Mouse (Mus musculus): ENCODE results near the gene Sp6. TPM values are rescaled to one million over a fixed set of nuclear protein-coding genes. Genes with fewer than 3 reads are reported as not detected.

Sp6 gene
- polyA plus RNA-seq, 1 experiment from 2014 or later: not detected

DNA sequence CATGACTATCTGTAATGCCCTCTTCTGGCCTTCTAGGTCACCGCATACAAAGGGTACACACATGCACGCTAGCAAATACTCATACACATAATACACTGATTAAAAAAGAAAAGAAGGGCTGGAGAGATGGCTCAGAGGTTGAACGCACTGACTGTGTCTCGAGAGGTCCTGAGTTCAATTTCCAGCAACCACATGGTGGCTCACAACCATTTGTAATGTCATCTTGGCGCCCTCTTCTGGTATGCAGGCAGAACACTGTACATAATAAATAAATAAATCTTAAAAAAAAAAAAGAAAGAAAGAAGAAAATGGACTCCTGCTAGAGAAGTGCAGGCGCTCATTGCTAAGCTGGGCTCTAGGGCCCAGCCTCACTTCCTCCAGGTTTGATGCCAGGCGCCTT lies 32.7 kb downstream of the Sp6 start:
- Histone ChIP-seq H3K27me3 (replicated peaks; ENCODE audit: control insufficient read depth, insufficient read depth, low read length) (no peaks in the 10 kb centered on the region), H3K36me3 (ENCODE audit: control insufficient read depth, insufficient read depth, low read length) (peaks cover 8% of the 10 kb centered on the region), H3K4me2 (ENCODE audit: low read depth, low read length) (no peak overlapping the region), H3K9me3 (ENCODE audit: control insufficient read depth, low read length) (no peaks in the 10 kb centered on the region), H3K4me3 (ENCODE audit: low read length) (no peak overlapping the region), H3K27ac (ENCODE audit: low read length) (no peak overlapping the region), H3K9ac (ENCODE audit: low read depth, low read length) (no peak overlapping the region), H3K4me1 (ENCODE audit: control insufficient read depth, insufficient read depth, low read length) (peaks cover 14% of the 10 kb centered on the region)
- WGBS: 81% methylated on average over 7 of the region's 7 CpGs
- no peak for ATAC-seq

DNA sequence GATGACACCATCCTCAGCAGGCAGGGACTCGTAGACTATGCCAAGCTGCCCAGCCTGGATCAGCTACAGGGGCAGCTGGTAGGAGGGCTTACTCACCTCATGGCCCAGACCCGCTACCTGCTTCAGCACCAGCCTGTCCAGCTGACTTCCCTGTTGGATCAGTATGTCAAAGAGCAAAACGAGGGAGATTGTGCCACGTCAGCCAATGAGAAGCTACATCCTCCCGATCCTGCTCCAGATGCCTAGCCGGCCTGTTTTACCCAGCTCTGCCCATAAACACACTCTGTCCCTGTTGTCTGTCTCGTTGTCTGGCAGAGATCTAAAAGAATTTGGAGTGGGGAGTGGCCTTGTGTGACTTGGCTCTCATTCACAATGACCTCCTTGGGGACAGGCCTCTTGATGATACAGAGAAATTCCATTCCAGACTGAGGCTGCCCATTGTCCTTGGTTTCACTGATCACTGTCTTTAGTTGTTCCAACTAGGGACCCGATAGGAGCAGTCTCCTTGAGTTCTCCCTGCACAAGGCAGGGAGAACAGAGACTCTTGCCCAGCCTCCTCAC lies 35.0 kb downstream of the Sp6 start:
- no peak overlapping the region for H3K9ac ChIP-seq (ENCODE audit: low read depth, low read length)
- no peak overlapping the region for H3K27ac ChIP-seq (ENCODE audit: low read length)
- no peak overlapping the region for H3K4me2 ChIP-seq (ENCODE audit: low read depth, low read length)
- H3K4me3 ChIP-seq (ENCODE audit: low read length): no peak overlapping the region
- no peak for ATAC-seq
- no peaks in the 10 kb centered on the region for H3K9me3 ChIP-seq (ENCODE audit: control insufficient read depth, low read length)
- H3K4me1 ChIP-seq (ENCODE audit: control insufficient read depth, insufficient read depth, low read length): peaks cover 20% of the 10 kb centered on the region
- WGBS: 77% methylated on average over 8 of the region's 8 CpGs
- peaks cover 8% of the 10 kb centered on the region for H3K36me3 ChIP-seq (ENCODE audit: control insufficient read depth, insufficient read depth, low read length)
- no peaks in the 10 kb centered on the region for H3K27me3 ChIP-seq (replicated peaks; ENCODE audit: control insufficient read depth, insufficient read depth, low read length)

DNA sequence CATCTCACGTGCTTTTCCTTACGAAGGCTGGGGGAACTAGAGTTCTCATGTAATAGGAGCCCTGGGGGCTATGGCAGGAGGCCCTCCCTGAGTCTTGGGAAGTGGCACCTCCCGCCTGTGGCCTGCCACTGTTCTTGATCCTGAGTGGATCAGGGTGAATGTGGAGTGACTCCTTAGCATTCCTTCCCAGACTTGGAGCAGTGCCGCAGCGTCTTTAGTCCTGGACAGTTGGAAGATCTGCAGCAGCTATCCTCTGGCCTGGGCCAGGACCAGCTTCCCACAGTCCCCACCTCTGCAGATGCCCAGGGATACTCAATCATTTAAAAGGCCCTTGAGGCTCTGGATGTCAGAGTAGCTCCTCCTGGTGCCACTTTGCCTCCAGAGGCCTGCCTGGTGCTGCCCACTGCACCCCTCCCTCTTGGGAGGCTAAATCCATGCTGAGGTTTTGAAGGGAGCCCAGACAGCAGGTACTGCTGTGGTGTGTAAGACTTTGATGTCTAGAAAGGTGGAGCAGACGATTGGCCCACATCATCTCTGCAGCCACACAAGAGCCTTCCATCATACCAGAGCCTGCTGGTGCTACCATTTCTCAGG lies 36.4 kb downstream of the Sp6 start:
- H3K9ac ChIP-seq (ENCODE audit: low read depth, low read length): 0 out of 2 replicates have a peak overlapping the region, but pooled peaks have one; percentile 86
- ATAC-seq: no peak
- H3K36me3 ChIP-seq (ENCODE audit: control insufficient read depth, insufficient read depth, low read length): peaks cover 11% of the 10 kb centered on the region
- H3K4me3 ChIP-seq (ENCODE audit: low read length): no peak overlapping the region
- peaks cover 20% of the 10 kb centered on the region for H3K4me1 ChIP-seq (ENCODE audit: control insufficient read depth, insufficient read depth, low read length)
- no peaks in the 10 kb centered on the region for H3K27me3 ChIP-seq (replicated peaks; ENCODE audit: control insufficient read depth, insufficient read depth, low read length)
- peak overlapping the region; percentile 84 for H3K27ac ChIP-seq (ENCODE audit: low read length)
- WGBS: 74% methylated on average over 6 of the region's 6 CpGs
- no peak overlapping the region for H3K4me2 ChIP-seq (ENCODE audit: low read depth, low read length)
- H3K9me3 ChIP-seq (ENCODE audit: control insufficient read depth, low read length): no peaks in the 10 kb centered on the region

GRCm38 (mm10) chr11:97050216-97050943 lies 37.2 kb downstream of the Sp6 start, which contains the start of gene Osbpl7:
Gene Osbpl7 (plus strand): TSS chr11:97050628.
- H3K9me3 ChIP-seq (ENCODE audit: control insufficient read depth, low read length): no peaks in the 10 kb centered on the region
- H3K27me3 ChIP-seq (replicated peaks; ENCODE audit: control insufficient read depth, insufficient read depth, low read length): no peaks in the 10 kb centered on the region
- peaks cover 20% of the 10 kb centered on the region for H3K4me1 ChIP-seq (ENCODE audit: control insufficient read depth, insufficient read depth, low read length)
- H3K36me3 ChIP-seq (ENCODE audit: control insufficient read depth, insufficient read depth, low read length): peaks cover 18% of the 10 kb centered on the region
- peak; percentile 76 for ATAC-seq
- 5% methylated on average over 18 of the region's 18 CpGs for WGBS
- peak within 1 kb of the TSS; percentile 78 for H3K4me2 ChIP-seq (ENCODE audit: low read depth, low read length)
- H3K27ac ChIP-seq (ENCODE audit: low read length): peak within 1 kb of the TSS; percentile 84
- H3K4me3 ChIP-seq (ENCODE audit: low read length): peak within 1 kb of the TSS; percentile 80
- peak within 1 kb of the TSS; percentile 86 for H3K9ac ChIP-seq (ENCODE audit: low read depth, low read length)

DNA sequence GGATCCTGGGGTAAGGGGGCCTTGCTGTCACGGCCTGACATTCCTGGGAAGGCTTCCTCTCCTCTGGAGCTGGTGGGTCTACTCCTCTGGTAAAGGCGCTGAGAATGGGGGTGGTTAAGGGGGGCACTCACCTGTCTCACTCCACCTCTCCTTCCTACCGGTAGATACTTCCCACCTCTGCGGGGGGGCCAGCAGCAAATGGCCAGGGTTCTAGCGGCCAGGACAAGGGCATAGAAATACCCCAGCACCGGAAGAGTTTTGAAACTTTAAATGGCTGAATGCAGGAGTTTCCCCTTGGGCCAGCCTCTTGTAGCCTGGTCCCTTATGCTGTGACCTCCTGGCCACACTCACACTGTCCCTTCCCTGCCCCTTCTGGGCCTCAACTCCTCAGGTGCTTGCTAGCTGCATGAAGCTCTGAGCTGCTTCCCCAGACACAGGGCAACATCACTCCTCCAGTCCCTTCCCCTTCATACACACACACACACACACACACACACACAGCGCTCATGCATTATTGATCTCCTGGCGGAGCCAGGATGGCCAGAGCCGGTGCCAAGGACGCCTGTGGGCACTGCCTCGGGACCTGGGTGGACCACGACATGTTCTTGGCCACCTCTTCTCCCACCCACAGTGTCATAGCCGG lies 37.9 kb downstream of the Sp6 start:
- peak; percentile 18; the same call in 1 of the 2 replicates for ATAC-seq
- Histone ChIP-seq H3K4me2 (ENCODE audit: low read depth, low read length) (peak overlapping the region; percentile 78), H3K9me3 (ENCODE audit: control insufficient read depth, low read length) (no peaks in the 10 kb centered on the region), H3K27ac (ENCODE audit: low read length) (peak overlapping the region; percentile 84), H3K4me1 (ENCODE audit: control insufficient read depth, insufficient read depth, low read length) (peaks cover 20% of the 10 kb centered on the region), H3K36me3 (ENCODE audit: control insufficient read depth, insufficient read depth, low read length) (peaks cover 24% of the 10 kb centered on the region), H3K9ac (ENCODE audit: low read depth, low read length) (peak overlapping the region; percentile 86), H3K4me3 (ENCODE audit: low read length) (peak overlapping the region; percentile 80), H3K27me3 (replicated peaks; ENCODE audit: control insufficient read depth, insufficient read depth, low read length) (no peaks in the 10 kb centered on the region)
- WGBS: 19% methylated on average over 13 of the region's 13 CpGs

GRCm38 (mm10) chr11:97052219-97052646 lies 39.0 kb downstream of the Sp6 start:
- peak; percentile 87 for ATAC-seq
- WGBS: 15% methylated on average over 11 of the region's 11 CpGs
- Histone ChIP-seq H3K27ac (ENCODE audit: low read length) (peak overlapping the region; percentile 84), H3K4me2 (ENCODE audit: low read depth, low read length) (peak overlapping the region; percentile 78), H3K4me1 (ENCODE audit: control insufficient read depth, insufficient read depth, low read length) (peaks cover 20% of the 10 kb centered on the region), H3K4me3 (ENCODE audit: low read length) (peak overlapping the region; percentile 80), H3K36me3 (ENCODE audit: control insufficient read depth, insufficient read depth, low read length) (peaks cover 26% of the 10 kb centered on the region), H3K9me3 (ENCODE audit: control insufficient read depth, low read length) (no peaks in the 10 kb centered on the region), H3K27me3 (replicated peaks; ENCODE audit: control insufficient read depth, insufficient read depth, low read length) (no peaks in the 10 kb centered on the region), H3K9ac (ENCODE audit: low read depth, low read length) (peak overlapping the region; percentile 86)

DNA sequence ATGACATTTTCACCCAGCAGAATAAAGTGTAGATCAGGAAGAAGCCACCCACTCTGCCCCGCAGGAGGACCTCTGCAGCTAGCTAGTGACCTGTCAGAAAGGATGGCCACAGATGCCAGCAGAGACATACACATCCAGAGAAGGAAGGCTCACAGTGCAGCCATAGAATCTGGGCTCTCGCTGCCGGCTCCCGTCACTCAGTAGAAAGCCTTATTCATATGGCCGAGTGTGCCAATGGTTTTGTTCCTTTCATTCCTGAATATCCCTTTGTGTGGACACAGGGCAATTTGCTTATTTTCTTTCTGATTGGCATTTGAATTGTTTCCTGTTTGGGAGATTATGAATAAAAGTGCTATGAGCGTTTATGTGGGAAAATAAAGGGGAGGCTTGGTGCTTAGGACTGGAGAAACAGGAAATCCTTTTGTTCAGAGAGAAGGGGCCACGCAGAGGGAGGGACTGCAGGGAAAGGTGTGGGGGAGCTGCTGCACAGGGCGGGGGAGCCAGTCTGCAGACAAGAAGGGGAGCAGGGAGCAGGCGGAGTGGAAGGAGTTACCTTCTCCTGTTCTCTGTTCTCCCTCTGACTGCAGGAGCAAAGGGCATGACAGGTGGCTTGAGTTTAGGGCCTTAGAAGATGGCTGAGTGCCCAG lies 50.2 kb downstream of the Sp6 start:
- peaks cover 3% of the 10 kb centered on the region; the same call in 1 of the 2 replicates for H3K4me1 ChIP-seq (ENCODE audit: control insufficient read depth, insufficient read depth, low read length)
- ATAC-seq: no peak
- H3K27me3 ChIP-seq (replicated peaks; ENCODE audit: control insufficient read depth, insufficient read depth, low read length): no peaks in the 10 kb centered on the region
- H3K36me3 ChIP-seq (ENCODE audit: control insufficient read depth, insufficient read depth, low read length): peaks cover 8% of the 10 kb centered on the region
- WGBS: 53% methylated on average over 9 of the region's 9 CpGs
- H3K4me2 ChIP-seq (ENCODE audit: low read depth, low read length): no peak overlapping the region
- no peak overlapping the region for H3K9ac ChIP-seq (ENCODE audit: low read depth, low read length)
- H3K27ac ChIP-seq (ENCODE audit: low read length): no peak overlapping the region; the same call in 1 of the 2 replicates
- no peaks in the 10 kb centered on the region for H3K9me3 ChIP-seq (ENCODE audit: control insufficient read depth, low read length)
- no peak overlapping the region for H3K4me3 ChIP-seq (ENCODE audit: low read length)

DNA sequence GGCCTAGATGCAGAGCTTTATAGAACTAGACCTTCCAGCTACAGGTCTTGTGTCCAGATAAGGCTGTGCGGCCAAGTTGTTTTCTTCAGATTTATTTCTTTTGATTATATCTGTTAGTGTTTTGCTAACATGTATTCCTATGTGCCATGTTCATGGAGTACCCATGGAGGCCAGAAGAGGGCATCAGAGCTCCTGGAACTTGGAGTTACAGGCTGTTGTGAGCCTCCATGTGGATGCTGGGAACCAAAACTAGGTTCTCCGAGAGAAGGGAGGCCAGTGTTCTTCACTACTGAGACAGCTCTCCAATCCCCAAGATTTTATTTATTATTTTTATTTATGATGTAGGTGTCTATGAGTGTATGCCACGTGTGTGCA lies 50.7 kb downstream of the Sp6 start:
- WGBS: 89% methylated on average over 3 of the region's 3 CpGs
- ATAC-seq: no peak
- H3K4me2 ChIP-seq (ENCODE audit: low read depth, low read length): no peak overlapping the region
- peaks cover 3% of the 10 kb centered on the region; the same call in 1 of the 2 replicates for H3K4me1 ChIP-seq (ENCODE audit: control insufficient read depth, insufficient read depth, low read length)
- no peaks in the 10 kb centered on the region for H3K27me3 ChIP-seq (replicated peaks; ENCODE audit: control insufficient read depth, insufficient read depth, low read length)
- no peak overlapping the region for H3K4me3 ChIP-seq (ENCODE audit: low read length)
- H3K9me3 ChIP-seq (ENCODE audit: control insufficient read depth, low read length): no peaks in the 10 kb centered on the region
- no peak overlapping the region for H3K9ac ChIP-seq (ENCODE audit: low read depth, low read length)
- H3K36me3 ChIP-seq (ENCODE audit: control insufficient read depth, insufficient read depth, low read length): peaks cover 8% of the 10 kb centered on the region
- no peak overlapping the region for H3K27ac ChIP-seq (ENCODE audit: low read length)

Measured in intestine, embryonic 16.5 days (tissue).